Mouse (Mus musculus) thymus, postnatal 25 days (tissue): ENCODE data around the gene Rps6ka5.

Source experiments
- DNase-seq: peaks from one replicate; pipeline ENCODE4 v3.0.0; 2022

Gene Rps6ka5

GRCm38 (mm10) chr12:100726651-100727050 lies at the start of gene Rps6ka5:
Gene Rps6ka5, minus strand, starts transcription at chr12:100726983.
- DNase-seq: no peak

GRCm38 (mm10) chr12:100775911-100776581 lies 49.3 kb upstream of the Rps6ka5 start:
- no peak for DNase-seq

- no peak for DNase-seq
Observed at GRCm38 (mm10) chr12:100775291-100775690, 48.5 kb upstream of the Rps6ka5 start.

- no peak for DNase-seq
Observed at GRCm38 (mm10) chr12:100774756-100775155, 48.0 kb upstream of the Rps6ka5 start.

GRCm38 (mm10) chr12:100772230-100772984 lies 45.6 kb upstream of the Rps6ka5 start:
- peak; percentile 44 for DNase-seq

GRCm38 (mm10) chr12:100770765-100771164 lies 44.0 kb upstream of the Rps6ka5 start:
- no peak for DNase-seq

- no peak for DNase-seq
Observed at GRCm38 (mm10) chr12:100769871-100770270, 43.1 kb upstream of the Rps6ka5 start.

- DNase-seq: peak; percentile 28
Observed at GRCm38 (mm10) chr12:100764329-100765018, 37.7 kb upstream of the Rps6ka5 start.

GRCm38 (mm10) chr12:100762663-100763425 lies 36.1 kb upstream of the Rps6ka5 start:
- no peak for DNase-seq

GRCm38 (mm10) chr12:100757427-100757826 lies 30.6 kb upstream of the Rps6ka5 start:
- no peak for DNase-seq

GRCm38 (mm10) chr12:100753716-100754115 lies 26.9 kb upstream of the Rps6ka5 start:
- DNase-seq: no peak

GRCm38 (mm10) chr12:100752977-100753376 lies 26.2 kb upstream of the Rps6ka5 start:
- DNase-seq: no peak

GRCm38 (mm10) chr12:100742468-100742867 lies 15.7 kb upstream of the Rps6ka5 start:
- no peak for DNase-seq

GRCm38 (mm10) chr12:100740313-100740712 lies 13.5 kb upstream of the Rps6ka5 start:
- DNase-seq: no peak

- no peak for DNase-seq
Observed at GRCm38 (mm10) chr12:100739011-100739570, 12.3 kb upstream of the Rps6ka5 start.

- DNase-seq: no peak
Observed at GRCm38 (mm10) chr12:100738498-100738897, 11.7 kb upstream of the Rps6ka5 start.

GRCm38 (mm10) chr12:100735581-100735980 lies 8.8 kb upstream of the Rps6ka5 start:
- no peak for DNase-seq

GRCm38 (mm10) chr12:100735156-100735555 lies 8.4 kb upstream of the Rps6ka5 start:
- DNase-seq: no peak

- peak; percentile 48 for DNase-seq
Observed at GRCm38 (mm10) chr12:100728646-100729485, 2.1 kb upstream of the Rps6ka5 start.

GRCm38 (mm10) chr12:100727891-100728290 lies 1.1 kb upstream of the Rps6ka5 start:
- no peak for DNase-seq

- DNase-seq: no peak
Observed at GRCm38 (mm10) chr12:100725458-100725786, 1.4 kb downstream of the Rps6ka5 start.
